8 mouse cellular contexts compared by ENCODE assay signal in genomic region chr2:172345258-172345738, GRCm38 (mm10). TPM values are rescaled to one million over a fixed set of nuclear protein-coding genes. Genes with fewer than 3 reads are reported as not detected.
A peak's percentile ranks its signal among the peaks of the same experiment; 100 is the strongest.
DNase-seq lines count a peak whose midpoint lies in the region; ATAC-seq lines count a peak whose summit lies in the region.

Gene Fam210b (plus strand): TSS chr2:172345565.

- H3K9ac ChIP-seq in lung, embryonic 16.5 days (ENCODE audit: low read length) = peak within 1 kb of the TSS; percentile 85

- H3K4me2 ChIP-seq in lung, embryonic 16.5 days (ENCODE audit: low read depth, low read length) = peak within 1 kb of the TSS; percentile 98

- H3K27me3 ChIP-seq in lung, embryonic 16.5 days (ENCODE audit: control insufficient read depth, insufficient read depth, low read depth, low read length) = no peaks in the 10 kb centered on the region

- H3K36me3 ChIP-seq in lung, embryonic 16.5 days (ENCODE audit: control insufficient read depth, insufficient read depth, low read length) = no peaks in the 10 kb centered on the region

- peaks cover 37% of the 10 kb centered on the region for H3K4me1 ChIP-seq in lung, embryonic 16.5 days (replicated peaks; ENCODE audit: control insufficient read depth, insufficient read depth, low read length)

- WGBS in lung, embryonic 16.5 days = 0% methylated on average over 33 of the region's 35 CpGs

- peak within 1 kb of the TSS; percentile 85 for H3K27ac ChIP-seq in lung, embryonic 16.5 days (ENCODE audit: low read length)

- no peaks in the 10 kb centered on the region for H3K9me3 ChIP-seq in lung, embryonic 16.5 days (ENCODE audit: control insufficient read depth, low read length)

- DNase-seq in MEL-GATA-1-ER (ENCODE audit: extremely low read depth, low read depth) = peak; percentile 83
- DNase-seq in cerebellum, adult 8-10 months = peak; percentile 94
- peak; percentile 97 for DNase-seq in forelimb bud, embryonic 11.5 days (ENCODE audit: low read depth, low spot score)
- peak; percentile 89 for DNase-seq in layer of hippocampus, adult 9-10 months (ENCODE audit: low spot score)
- peak; percentile 81 for DNase-seq in ovary, postnatal 10 days (ENCODE audit: low spot score)
- DNase-seq in thymus, postnatal 10 days (ENCODE audit: low spot score in 2 of 2) = peak; percentile 93 to 94

- peak within 1 kb of the TSS; percentile 86 for H3K4me3 ChIP-seq in lung, embryonic 16.5 days (ENCODE audit: low read length)

- ATAC-seq in hematopoietic stem cell, adult 5-6 weeks (replicated peaks in 1 of 2; ENCODE audit: insufficient read depth in 1 of 2, low FRiP score in 2 of 2, low TSS enrichment in 1 of 2, low read depth in 1 of 2, poor library complexity in 2 of 2, severe bottlenecking in 2 of 2) = peak; percentile 90
- ATAC-seq in lung, embryonic 16.5 days (ENCODE audit: low read depth) = peak; percentile 95

RNA-seq across cellular contexts. Expression of gene Fam210b, which starts in this region (rescaled TPM):
- 4.8 and 5.3 TPM in 2 replicates for total RNA-seq in hematopoietic stem cell, adult 5-6 weeks (2017)
- 38.8 and 40.8 TPM in 2 replicates for polyA plus RNA-seq in lung, embryonic 16.5 days (2015; fragmentation: Nextera tagmentation; extraction: Ambion mirVana)

Comparison
In these comparisons a context has a peak if more than half of its experiments do, and no peak if none do; other contexts are left out.
1. Peak in every context shown above with its lines: DNase-seq, ATAC-seq, H3K4me3 ChIP-seq and H3K27ac ChIP-seq.